24 mouse cellular contexts compared by ENCODE assay signal in genomic region chr12:102382180-102382579, GRCm38 (mm10). TPM values are rescaled to one million over a fixed set of nuclear protein-coding genes. Genes with fewer than 3 reads are reported as not detected.
DNase-seq lines count a peak whose midpoint lies in the region; ATAC-seq lines count a peak whose summit lies in the region.
"Had no signal": no experiment of that assay in that cellular context is flagged by ENCODE, and none has a peak within 500 bp of the region (broad histone marks: within the 10 kb centered on the region; RNA-seq: fewer than 3 reads in every experiment).

No protein-coding gene starts in this region.

- peak; percentile 6; the same call in 1 of the 2 replicates for ATAC-seq in heart, embryonic 11.5 days (replicated peaks; ENCODE audit: insufficient number of reproducible peaks, low FRiP score, low TSS enrichment)
- peak; percentile 20; the same call in 1 of the 2 replicates for ATAC-seq in liver, embryonic 15.5 days (ENCODE audit: insufficient read depth)
- no peak for ATAC-seq in liver, embryonic 12.5 days
- ATAC-seq: activated CD4-positive, CD25-positive, alpha-beta regulatory T cell, adult 4 months; CD4-positive, CD25-positive, alpha-beta regulatory T cell, adult 4 months; forebrain, embryonic 13.5 days; forebrain, embryonic 16.5 days had no signal

- 83% methylated on average over 8 of the region's 8 CpGs for WGBS in heart, embryonic 11.5 days (ENCODE audit: insufficient replicate concordance)
- 66% methylated on average over 8 of the region's 8 CpGs for WGBS in liver, embryonic 15.5 days (ENCODE audit: insufficient replicate concordance)
- 73% methylated on average over 8 of the region's 8 CpGs for WGBS in liver, embryonic 12.5 days (ENCODE audit: insufficient replicate concordance)

- H3K4me3 ChIP-seq in heart, embryonic 11.5 days (ENCODE audit: low read depth, low read length): no peak overlapping the region
- H3K4me3 ChIP-seq in liver, embryonic 15.5 days (replicated peaks): no peak overlapping the region
- H3K4me3 ChIP-seq in liver, embryonic 12.5 days: no peak overlapping the region
- H3K4me3 ChIP-seq: forebrain, embryonic 10.5 days; forebrain, embryonic 13.5 days; heart, embryonic 13.5 days; hindbrain, embryonic 12.5 days; hindbrain, embryonic 15.5 days had no signal

- H3K27me3 ChIP-seq in heart, embryonic 11.5 days (ENCODE audit: control insufficient read depth, insufficient read depth, low read length): no peaks in the 10 kb centered on the region
- no peaks in the 10 kb centered on the region for H3K27me3 ChIP-seq in liver, embryonic 15.5 days
- H3K27me3 ChIP-seq in liver, embryonic 12.5 days (replicated peaks): no peaks in the 10 kb centered on the region
- H3K27me3 ChIP-seq in splenic B cell, adult 2 months (ENCODE audit: control insufficient read depth, insufficient read depth, low read length, poor library complexity, severe bottlenecking): no peaks in the 10 kb centered on the region
- H3K27me3 ChIP-seq: forebrain, embryonic 13.5 days; heart, embryonic 13.5 days; hindbrain, embryonic 12.5 days; hindbrain, embryonic 15.5 days had no signal

- H3K9ac ChIP-seq in heart, embryonic 11.5 days (ENCODE audit: low read depth, low read length): no peak overlapping the region
- H3K9ac ChIP-seq in liver, embryonic 15.5 days: no peak overlapping the region
- H3K9ac ChIP-seq in liver, embryonic 12.5 days: no peak overlapping the region
- H3K9ac ChIP-seq: forebrain, embryonic 13.5 days; heart, embryonic 13.5 days; hindbrain, embryonic 12.5 days; hindbrain, embryonic 15.5 days had no signal

- H3K36me3 ChIP-seq in heart, embryonic 11.5 days (ENCODE audit: control insufficient read depth, insufficient read depth, low read length): peaks cover 7% of the 10 kb centered on the region; the same call in 1 of the 2 replicates
- H3K36me3 ChIP-seq in liver, embryonic 15.5 days (replicated peaks): peaks cover 53% of the 10 kb centered on the region
- peaks cover 64% of the 10 kb centered on the region for H3K36me3 ChIP-seq in liver, embryonic 12.5 days
- H3K36me3 ChIP-seq in splenic B cell, adult 2 months (ENCODE audit: control insufficient read depth, insufficient read depth, low read length, poor library complexity, severe bottlenecking): peaks cover 13% of the 10 kb centered on the region
- H3K36me3 ChIP-seq: forebrain, embryonic 10.5 days; hindbrain, embryonic 12.5 days; hindbrain, embryonic 15.5 days had no signal

- no peaks in the 10 kb centered on the region for H3K4me1 ChIP-seq in heart, embryonic 11.5 days (ENCODE audit: control insufficient read depth, insufficient read depth, low read length)
- no peaks in the 10 kb centered on the region for H3K4me1 ChIP-seq in liver, embryonic 15.5 days (replicated peaks)
- H3K4me1 ChIP-seq in liver, embryonic 12.5 days: no peaks in the 10 kb centered on the region
- H3K4me1 ChIP-seq: forebrain, embryonic 10.5 days; forebrain, embryonic 13.5 days; heart, embryonic 13.5 days; hindbrain, embryonic 12.5 days; hindbrain, embryonic 15.5 days had no signal

- H3K9me3 ChIP-seq in heart, embryonic 11.5 days (replicated peaks; ENCODE audit: control insufficient read depth, low read length): no peaks in the 10 kb centered on the region
- no peaks in the 10 kb centered on the region for H3K9me3 ChIP-seq in liver, embryonic 15.5 days (replicated peaks)
- H3K9me3 ChIP-seq in liver, embryonic 12.5 days (replicated peaks): no peaks in the 10 kb centered on the region
- H3K9me3 ChIP-seq: forebrain, embryonic 10.5 days; forebrain, embryonic 13.5 days; heart, embryonic 13.5 days; hindbrain, embryonic 12.5 days; hindbrain, embryonic 15.5 days had no signal

- DNase-seq in heart, postnatal 25 days (ENCODE audit: low spot score): no peak
- peak; percentile 57 to 70 for DNase-seq in spleen, postnatal 36 days (ENCODE audit: low spot score in 2 of 2)
- no peak for DNase-seq in spleen, postnatal 4 days (ENCODE audit: low spot score in 2 of 2)
- DNase-seq in splenic B cell, adult 2 months (ENCODE audit: low read depth, low spot score): peak; percentile 33
- no peak for DNase-seq in retina, postnatal 1 day
- DNase-seq: adrenal gland, adult 8-10 months; adrenal gland, postnatal 25 days; cerebellum, adult 18-20 months; cerebellum, adult 9-10 months; cerebellum, postnatal 14 days; gastrocnemius, postnatal 10 days; gastrocnemius, postnatal 36 days; heart, postnatal 14 days had no signal

- no peak overlapping the region for H3K27ac ChIP-seq in heart, embryonic 11.5 days (ENCODE audit: low read depth, low read length)
- H3K27ac ChIP-seq in liver, embryonic 15.5 days (replicated peaks): no peak overlapping the region
- H3K27ac ChIP-seq in liver, embryonic 12.5 days: no peak overlapping the region
- H3K27ac ChIP-seq: forebrain, embryonic 10.5 days; forebrain, embryonic 13.5 days; heart, embryonic 13.5 days; hindbrain, embryonic 12.5 days; hindbrain, embryonic 15.5 days had no signal

- intact Hi-C loops in heart, postnatal 25 days (cut with DNase I): loop anchor here (5.0 kb wide), 2 partner anchors 200 to 255 kb away; partner anchors contain the start of gene Slc24a4

- no peak overlapping the region for H3K4me2 ChIP-seq in heart, embryonic 11.5 days
- no peak overlapping the region for H3K4me2 ChIP-seq in liver, embryonic 15.5 days
- no peak overlapping the region for H3K4me2 ChIP-seq in liver, embryonic 12.5 days
- H3K4me2 ChIP-seq: forebrain, embryonic 13.5 days; heart, embryonic 13.5 days; hindbrain, embryonic 12.5 days; hindbrain, embryonic 15.5 days had no signal

RNA-seq across cellular contexts. Expression of gene Lgmn, which starts 57.4 kb away (rescaled TPM):
- 108 and 128 TPM in 2 replicates for polyA plus RNA-seq in heart, embryonic 11.5 days (2014; fragmentation: Nextera tagmentation; extraction: Ambion mirVana)
- 10 to 100 TPM; 62.2 to 72.2 TPM for total RNA-seq in heart, postnatal 25 days (2021)
- 73.4 and 83.4 TPM in 2 replicates for polyA plus RNA-seq in liver, embryonic 15.5 days (2015; fragmentation: Nextera tagmentation; extraction: Ambion mirVana)
- 47.2 and 49.9 TPM in 2 replicates for polyA plus RNA-seq in liver, embryonic 12.5 days (2016; fragmentation: Nextera tagmentation; extraction: Ambion mirVana)

Comparison
In these comparisons a context has a peak if more than half of its experiments do, and no peak if none do; other contexts are left out.
1. DNase-seq: peak in spleen, postnatal 36 days (2 of 2) and splenic B cell, adult 2 months (single experiment); none in heart, postnatal 25 days (single experiment), spleen, postnatal 4 days (0 of 2) and retina, postnatal 1 day (single experiment).